Mouse (Mus musculus): ENCODE measurements around the gene Olfr228. TPM values are rescaled to one million over a fixed set of nuclear protein-coding genes. Genes with fewer than 3 reads are reported as not detected.
"Not testable (repeated sequence)": the region's sequence is repeated elsewhere in the genome, so short reads cannot be mapped to it uniquely, and the experiment has no call there.

The Olfr228 gene
- polyA plus RNA-seq (2012; rRNA removed) = not detected in 2 replicates

DNA sequence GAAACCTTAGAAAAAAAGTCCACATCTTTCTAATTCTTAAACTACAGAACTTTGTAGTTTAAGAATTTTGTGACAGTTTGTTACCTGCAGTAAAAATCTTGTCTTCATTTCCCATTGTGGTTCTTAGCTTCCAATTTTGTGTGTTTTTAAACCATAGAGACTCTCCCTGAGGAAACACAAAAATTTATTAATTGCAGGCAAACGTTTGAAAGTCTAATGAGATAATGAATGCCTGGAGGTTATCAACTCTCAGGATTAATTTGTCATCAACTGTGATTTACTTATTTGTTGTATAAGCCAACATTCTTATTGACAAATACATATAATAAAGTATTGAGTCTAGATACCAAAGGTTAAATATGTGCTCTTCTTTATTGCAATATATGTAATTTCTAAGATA lies at the start of gene Olfr228:
TSS of gene Olfr228 (minus strand) at position 101 of the 400 bp plus-strand sequence.
- DNase-seq (ENCODE audit: low read depth, low spot score) = no peak
- WGBS = 39% methylated on average over 1 of the region's 1 CpGs

DNA sequence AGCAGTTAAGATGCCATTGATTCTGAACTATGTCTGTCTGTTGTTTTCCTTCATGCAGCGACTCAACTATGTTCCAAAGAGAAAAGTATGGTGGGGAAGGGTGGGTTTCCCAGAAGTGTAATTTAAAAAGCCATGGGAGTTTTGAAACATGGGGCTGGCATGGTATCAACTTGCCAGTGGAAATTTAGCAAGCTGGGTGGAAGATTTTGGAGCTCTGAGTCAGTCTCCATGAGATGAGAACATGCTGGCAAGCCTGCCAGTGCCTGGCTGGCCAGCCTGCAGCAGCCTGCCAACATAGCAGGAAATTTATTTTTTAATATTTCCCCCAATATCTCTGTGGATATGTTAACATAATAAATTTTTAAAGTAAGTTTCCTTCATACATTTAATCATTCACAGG lies 43.8 kb upstream of the Olfr228 start:
- DNase-seq (ENCODE audit: low read depth, low spot score) = no peak
- 46% methylated on average over 1 of the region's 1 CpGs for WGBS

DNA sequence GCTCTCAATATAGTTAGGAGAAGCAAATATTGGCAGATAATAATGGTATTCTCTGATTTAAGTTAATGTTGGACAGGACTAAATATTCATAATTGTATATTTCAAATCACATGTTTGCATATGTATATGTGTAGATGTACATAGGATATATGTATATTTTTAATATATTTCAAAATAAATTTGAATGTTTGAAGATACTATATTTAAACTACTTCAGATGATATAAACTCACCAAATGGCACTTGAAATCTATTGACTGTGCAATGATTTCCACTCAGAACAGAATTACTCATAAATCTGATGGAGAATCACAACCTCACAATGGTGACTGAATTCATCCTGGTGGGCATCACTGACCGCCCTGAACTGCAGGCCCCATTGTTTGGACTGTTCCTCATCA lies 21.0 kb upstream of the Olfr228 start, which contains the start of gene Olfr1076:
TSS of gene Olfr1076 (plus strand) at position 301 of the 400 bp plus-strand sequence.
- 65% methylated on average over 1 of the region's 1 CpGs for WGBS

DNA sequence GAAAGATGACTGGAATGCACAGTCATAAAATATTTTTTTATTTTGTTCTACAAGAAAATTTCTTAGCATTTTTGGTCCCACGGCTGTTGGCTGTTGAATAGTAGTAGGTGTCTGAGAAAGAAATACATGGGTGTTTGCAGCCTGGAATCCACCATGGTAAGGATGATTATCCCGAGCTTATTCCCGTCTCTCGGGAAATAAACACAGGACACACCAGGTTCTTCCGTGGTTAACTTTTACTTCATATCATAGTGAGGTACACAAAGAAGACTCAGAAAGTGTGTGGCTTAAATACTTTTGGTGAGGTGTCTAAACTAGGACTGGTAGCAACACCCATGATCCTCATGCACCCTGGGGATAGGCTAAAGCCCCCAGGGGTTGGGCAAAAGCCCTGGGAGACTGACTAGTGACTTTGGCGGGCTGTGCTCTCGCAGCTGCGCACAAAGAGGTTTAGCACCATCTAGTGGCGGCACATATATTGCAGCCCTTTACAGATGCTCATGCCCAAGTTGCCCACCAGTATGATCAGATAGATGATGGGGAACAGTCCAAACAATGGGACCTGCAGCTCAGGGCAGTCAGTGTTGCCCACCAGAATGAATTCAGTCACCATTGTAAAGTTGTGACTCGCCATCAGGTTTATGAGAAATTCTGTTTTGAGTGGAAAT lies 22.6 kb downstream of the Olfr228 start:
- no peak for DNase-seq (ENCODE audit: low read depth, low spot score)
- 23% methylated on average over 10 of the region's 10 CpGs for WGBS

More for the DNA sequence above, 21.0 kb upstream of the Olfr228 start, which contains the start of gene Olfr1076:
- no peak for DNase-seq (ENCODE audit: low read depth, low spot score)

DNA sequence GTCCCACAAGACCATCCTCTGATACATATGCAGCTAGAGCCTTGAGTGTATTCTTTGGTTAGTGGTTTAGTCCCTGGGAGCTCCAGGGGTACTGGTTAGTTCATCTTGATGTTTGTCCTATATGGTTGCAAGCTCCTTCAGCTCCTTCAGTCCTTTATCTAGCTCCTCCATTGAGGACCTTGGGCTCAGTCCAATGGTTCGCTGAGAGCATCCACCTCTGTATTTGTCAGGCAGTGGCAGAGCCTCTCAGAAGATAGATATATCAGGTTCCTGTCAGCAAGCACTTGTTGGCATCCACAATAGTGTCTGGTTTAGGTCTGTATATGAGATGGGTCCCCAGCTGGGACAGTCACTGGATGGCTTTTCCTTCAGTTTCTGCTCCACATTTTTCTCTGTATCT lies 26.8 kb downstream of the Olfr228 start:
- no peak for DNase-seq (ENCODE audit: low read depth, low spot score)
- WGBS = 57% methylated on average over 1 of the region's 1 CpGs

DNA sequence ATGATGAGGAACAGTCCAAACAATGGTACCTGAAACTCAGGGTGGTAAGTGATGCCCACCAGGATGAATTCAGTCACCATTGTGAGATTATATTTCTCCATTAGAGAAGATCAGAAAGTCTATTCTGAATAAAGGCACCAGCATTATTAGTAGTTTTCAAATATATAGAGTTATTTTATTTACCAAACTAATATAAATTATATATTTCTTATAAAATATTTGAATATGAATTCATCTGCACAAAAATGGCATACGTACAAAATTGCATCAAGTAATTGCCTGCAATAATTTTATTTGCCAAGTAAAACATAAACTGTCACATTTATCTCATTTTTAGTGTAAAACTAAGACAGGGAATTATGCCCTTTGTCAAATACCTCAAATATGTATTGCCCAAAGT lies 31.0 kb downstream of the Olfr228 start, which contains the start of gene Olfr1066:
TSS of gene Olfr1066 (minus strand) at position 101 of the 400 bp plus-strand sequence.
- 81% methylated on average over 1 of the region's 1 CpGs for WGBS
- DNase-seq (ENCODE audit: low read depth, low spot score) = no peak

DNA sequence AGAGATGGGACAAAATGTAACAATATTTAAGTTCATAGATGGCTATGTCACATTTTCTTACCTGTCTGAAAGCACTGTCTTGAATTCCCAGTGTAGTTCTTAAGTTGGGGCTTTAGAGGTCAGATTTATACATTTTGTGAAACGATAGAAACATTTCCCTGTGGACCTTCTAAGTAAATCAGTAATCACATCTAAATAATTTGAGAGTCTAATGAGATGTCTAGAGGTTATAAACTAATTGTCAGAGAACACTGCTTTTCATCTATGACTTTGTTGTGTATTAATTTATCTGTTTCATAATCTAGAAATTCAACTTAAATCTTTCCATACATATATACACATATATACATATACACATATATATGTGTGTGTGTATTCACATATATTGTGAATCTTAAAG lies 36.7 kb downstream of the Olfr228 start, which contains the start of gene Olfr1065:
TSS of gene Olfr1065 (minus strand) at position 101 of the 400 bp plus-strand sequence.
- 58% methylated on average over 1 of the region's 1 CpGs for WGBS
- not testable (repeated sequence) for DNase-seq (ENCODE audit: low read depth, low spot score)

DNA sequence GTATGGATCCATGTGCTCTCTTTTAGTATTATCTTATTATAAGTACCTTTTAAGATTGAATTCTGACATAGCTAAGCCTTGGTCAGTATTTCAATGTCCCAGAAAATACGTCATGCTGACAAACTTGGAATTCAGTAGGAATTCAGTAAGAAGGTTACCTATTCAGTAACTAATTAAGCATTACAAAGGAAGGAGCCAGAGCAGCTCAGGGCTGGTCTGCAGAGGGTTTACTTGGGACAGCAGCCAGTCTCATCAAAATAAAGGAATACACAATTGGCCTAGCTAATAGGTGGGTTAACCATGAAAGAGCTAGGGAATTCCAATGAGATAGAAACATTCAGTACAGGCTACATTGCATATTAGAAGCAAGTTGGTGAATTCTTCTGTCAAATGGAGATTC lies 45.1 kb downstream of the Olfr228 start:
- DNase-seq (ENCODE audit: low read depth, low spot score) = not testable (repeated sequence)
- WGBS = 71% methylated on average over 1 of the region's 1 CpGs

Other genes with a start within 250 kb of the Olfr228 start
- not detected in 2 replicates for gene Olfr1048, start 247.1 kb downstream of the Olfr228 start, polyA plus RNA-seq (2012; rRNA removed)
- not detected in 2 replicates for gene Olfr1049, start 229.1 kb downstream of the Olfr228 start, polyA plus RNA-seq (2012; rRNA removed)
- gene Olfr1051, start 208.3 kb downstream of the Olfr228 start, polyA plus RNA-seq (2012; rRNA removed) = not detected in 2 replicates
- gene Olfr1052, start 194.9 kb downstream of the Olfr228 start, polyA plus RNA-seq (2012; rRNA removed) = not detected in 2 replicates
- not detected in 2 replicates for gene Olfr1053, start 172.1 kb downstream of the Olfr228 start, polyA plus RNA-seq (2012; rRNA removed)
- gene Olfr1054, start 152.0 kb downstream of the Olfr228 start, polyA plus RNA-seq (2012; rRNA removed) = not detected in 2 replicates
- gene Olfr1055, start 137.1 kb downstream of the Olfr228 start, polyA plus RNA-seq (2012; rRNA removed) = not detected in 2 replicates
- gene Olfr1056, start 124.9 kb downstream of the Olfr228 start, polyA plus RNA-seq (2012; rRNA removed) = not detected in 2 replicates
- gene Olfr1057, start 109.0 kb downstream of the Olfr228 start, polyA plus RNA-seq (2012; rRNA removed) = not detected in 2 replicates
- gene Olfr1058, start 98.8 kb downstream of the Olfr228 start, polyA plus RNA-seq (2012; rRNA removed) = not detected in 2 replicates
- gene Olfr1061, start 73.3 kb downstream of the Olfr228 start, polyA plus RNA-seq (2012; rRNA removed) = not detected in 2 replicates
- not detected in 2 replicates for gene Olfr1062, start 60.6 kb downstream of the Olfr228 start, polyA plus RNA-seq (2012; rRNA removed)
- gene Olfr1065, start 36.8 kb downstream of the Olfr228 start, polyA plus RNA-seq (2012; rRNA removed) = not detected in 2 replicates
- not detected in 2 replicates for gene Olfr1066, start 31.1 kb downstream of the Olfr228 start, polyA plus RNA-seq (2012; rRNA removed)
- gene Olfr1076, start 21.1 kb upstream of the Olfr228 start, polyA plus RNA-seq (2012; rRNA removed) = not detected in 2 replicates
- gene Olfr1079, start 55.1 kb upstream of the Olfr228 start, polyA plus RNA-seq (2012; rRNA removed) = not detected in 2 replicates
- not detected in 2 replicates for gene Olfr1080, start 70.8 kb upstream of the Olfr228 start, polyA plus RNA-seq (2012; rRNA removed)
- not detected in 2 replicates for gene Olfr1082, start 111.6 kb upstream of the Olfr228 start, polyA plus RNA-seq (2012; rRNA removed)
- not detected in 2 replicates for gene Olfr1084, start 152.3 kb upstream of the Olfr228 start, polyA plus RNA-seq (2012; rRNA removed)
- not detected in 2 replicates for gene Olfr1085, start 174.6 kb upstream of the Olfr228 start, polyA plus RNA-seq (2012; rRNA removed)
- gene Olfr1086, start 192.7 kb upstream of the Olfr228 start, polyA plus RNA-seq (2012; rRNA removed) = not detected in 2 replicates
- gene Olfr1087, start 211.0 kb upstream of the Olfr228 start, polyA plus RNA-seq (2012; rRNA removed) = not detected in 2 replicates
- not detected in 2 replicates for gene Olfr1089, start 246.3 kb upstream of the Olfr228 start, polyA plus RNA-seq (2012; rRNA removed)